In genomic region chr3:89848083-89848482, GRCm38 (mm10) we compare ENCODE assay signal across 16 mouse cellular contexts. TPM values are rescaled to one million over a fixed set of nuclear protein-coding genes. Genes with fewer than 3 reads are reported as not detected.
DNase-seq lines count a peak whose midpoint lies in the region; ATAC-seq and TF ChIP-seq lines count a peak whose summit lies in the region.
"Had no signal": no experiment of that assay in that cellular context is flagged by ENCODE, and none has a peak within 500 bp of the region (broad histone marks: within the 10 kb centered on the region; RNA-seq: fewer than 3 reads in every experiment).

No protein-coding gene starts in this region.

- H3K27ac ChIP-seq in gastrocnemius, adult 2 months, result peak overlapping the region; percentile 57
- 0 out of 2 replicates have a peak overlapping the region, but pooled peaks have one; percentile 20 for H3K27ac ChIP-seq in hindbrain, embryonic 14.5 days
- no peak overlapping the region for H3K27ac ChIP-seq in hindbrain, postnatal 0 days
- peak overlapping the region; percentile 70 for H3K27ac ChIP-seq in lung, embryonic 15.5 days
- H3K27ac ChIP-seq in macrophage, result peak overlapping the region; percentile 27; the same call in 1 of the 2 replicates

- DNase-seq in gastrocnemius, adult 2 months, result no peak
- DNase-seq in gastrocnemius, postnatal 36 days, result no peak
- no peak for DNase-seq in hindbrain, embryonic 14.5 days (ENCODE audit: low spot score)
- no peak for DNase-seq in hindbrain, postnatal 0 days (ENCODE audit: low spot score)
- no peak for DNase-seq in lung, postnatal 25 days (ENCODE audit: low spot score)
- no peak for DNase-seq in gastrocnemius, adult 18-20 months (ENCODE audit: low spot score)
- DNase-seq: cerebellum, adult 9-11 months; forebrain, postnatal 0 days; gastrocnemius, postnatal 25 days; layer of hippocampus, postnatal 36 days; left cerebral cortex, postnatal 4 days; midbrain, embryonic 14.5 days; thymus, postnatal 25 days had no signal

- H3K79me2 ChIP-seq in macrophage (ENCODE audit: inconsistent target), result no peaks in the 10 kb centered on the region

- intact Hi-C loops in gastrocnemius, adult 2 months (cut with DNase I), result no loop called here
- intact Hi-C loops in gastrocnemius, postnatal 36 days (cut with DNase I), result no loop called here

- 93% methylated on average over 6 of the region's 6 CpGs for WGBS in hindbrain, embryonic 14.5 days
- 93% methylated on average over 6 of the region's 6 CpGs for WGBS in hindbrain, postnatal 0 days
- 69% methylated on average over 6 of the region's 6 CpGs for WGBS in lung, embryonic 15.5 days
- WGBS in macrophage (ENCODE audit: missing documents), result 88% methylated on average over 6 of the region's 6 CpGs

- ATAC-seq in hindbrain, embryonic 14.5 days (ENCODE audit: low FRiP score), result no peak
- no peak for ATAC-seq in hindbrain, postnatal 0 days
- no peak for ATAC-seq in lung, embryonic 15.5 days (ENCODE audit: borderline replicate concordance, extremely low read depth, low FRiP score, low TSS enrichment)
- ATAC-seq: forebrain, postnatal 0 days; hindbrain, embryonic 16.5 days had no signal

- H3K36me3 ChIP-seq in hindbrain, embryonic 14.5 days (replicated peaks; ENCODE audit: control insufficient read depth, insufficient read depth), result no peaks in the 10 kb centered on the region
- H3K36me3 ChIP-seq in hindbrain, postnatal 0 days (ENCODE audit: insufficient read depth, low read length), result no peaks in the 10 kb centered on the region
- H3K36me3 ChIP-seq in lung, embryonic 15.5 days, result no peaks in the 10 kb centered on the region
- no peaks in the 10 kb centered on the region for H3K36me3 ChIP-seq in macrophage (ENCODE audit: inconsistent target)

- no peak for TF ChIP-seq CTCF in gastrocnemius, adult 2 months (IDR thresholded peaks at IDR 0.05)
- no peak for TF ChIP-seq CTCF in hindbrain, postnatal 0 days (IDR thresholded peaks at IDR 0.05; ENCODE audit: low read depth)

- no peaks in the 10 kb centered on the region for H3K4me1 ChIP-seq in hindbrain, embryonic 14.5 days (replicated peaks; ENCODE audit: control insufficient read depth, insufficient read depth, low read length)
- no peaks in the 10 kb centered on the region for H3K4me1 ChIP-seq in hindbrain, postnatal 0 days (ENCODE audit: insufficient read depth, low read length)
- H3K4me1 ChIP-seq in lung, embryonic 15.5 days, result peaks cover 16% of the 10 kb centered on the region

- H3K4me2 ChIP-seq in hindbrain, embryonic 14.5 days (replicated peaks), result no peak overlapping the region
- no peak overlapping the region for H3K4me2 ChIP-seq in hindbrain, postnatal 0 days (ENCODE audit: low read depth, low read length)
- no peak overlapping the region for H3K4me2 ChIP-seq in lung, embryonic 15.5 days

- H3K27me3 ChIP-seq in hindbrain, embryonic 14.5 days (ENCODE audit: control insufficient read depth, insufficient read depth, low read length), result no peaks in the 10 kb centered on the region
- no peaks in the 10 kb centered on the region for H3K27me3 ChIP-seq in hindbrain, postnatal 0 days (ENCODE audit: insufficient read depth, low read length)
- H3K27me3 ChIP-seq in lung, embryonic 15.5 days, result no peaks in the 10 kb centered on the region

- H3K9me3 ChIP-seq in hindbrain, embryonic 14.5 days (ENCODE audit: control insufficient read depth, low read length), result no peaks in the 10 kb centered on the region
- H3K9me3 ChIP-seq in hindbrain, postnatal 0 days (ENCODE audit: low read length), result no peaks in the 10 kb centered on the region
- H3K9me3 ChIP-seq in lung, embryonic 15.5 days, result no peaks in the 10 kb centered on the region

- no peak overlapping the region for H3K9ac ChIP-seq in hindbrain, embryonic 14.5 days
- no peak overlapping the region for H3K9ac ChIP-seq in hindbrain, postnatal 0 days (replicated peaks; ENCODE audit: low read length)
- H3K9ac ChIP-seq in lung, embryonic 15.5 days, result no peak overlapping the region
- H3K9ac ChIP-seq: forebrain, postnatal 0 days had no signal

- H3K4me3 ChIP-seq in gastrocnemius, adult 2 months, result no peak overlapping the region
- no peak overlapping the region for H3K4me3 ChIP-seq in hindbrain, embryonic 14.5 days (replicated peaks; ENCODE audit: low read length)
- no peak overlapping the region for H3K4me3 ChIP-seq in hindbrain, postnatal 0 days (ENCODE audit: low read length)
- H3K4me3 ChIP-seq in lung, embryonic 15.5 days, result no peak overlapping the region
- no peak overlapping the region for H3K4me3 ChIP-seq in macrophage (ENCODE audit: inconsistent target)

RNA-seq across cellular contexts. Expression of gene She, which starts 16.9 kb away (rescaled TPM):
- total RNA-seq in gastrocnemius, adult 2 months (2021), result 1 to 10 TPM; 4.1 to 5.1 TPM
- 1 to 10 TPM; 3.7 to 4.6 TPM for total RNA-seq in gastrocnemius, postnatal 36 days (2021)
- polyA plus RNA-seq in hindbrain, embryonic 14.5 days (2014; fragmentation: Nextera tagmentation; extraction: Ambion mirVana), result 2.3 and 2.8 TPM in 2 replicates
- 1.9 and 2.8 TPM in 2 replicates for total RNA-seq in hindbrain, postnatal 0 days (2014; rRNA removed)
- polyA plus RNA-seq in hindbrain, postnatal 0 days (2015; fragmentation: Nextera tagmentation; extraction: Ambion mirVana), result 0.98 and 1.1 TPM in 2 replicates
- polyA plus RNA-seq in lung, embryonic 15.5 days (2015; fragmentation: Nextera tagmentation; extraction: Ambion mirVana), result 9.9 and 10.1 TPM in 2 replicates
- not detected for total RNA-seq in macrophage (2018; cell fraction: chromatin; rRNA removed)
- total RNA-seq in macrophage (2018; cell fraction: cytosol; rRNA removed), result under 1 TPM in 8 of 26 experiments, not detected in 18; 0.03 to 0.05 (median 0.05) TPM
- not detected for total RNA-seq in macrophage (2018; cell fraction: nucleus; rRNA removed)
- not detected in 3 replicates for polyA plus RNA-seq in macrophage (2018)
- total RNA-seq in gastrocnemius, adult 18-20 months (2021), result 1 to 10 TPM; 2.8 to 4.8 TPM
